Mouse (Mus musculus) heart, embryonic 10.5 days (tissue): ENCODE results near the gene Gnat2. TPM values are rescaled to one million over a fixed set of nuclear protein-coding genes. Genes with fewer than 3 reads are reported as not detected.

ENCODE experiments used
- DNase-seq: peaks from one replicate; pipeline ENCODE4 v3.0.0-alpha.2; 2017; ENCODE audit warnings: low spot score
- H3K27ac ChIP-seq: fragments of 300-500 bp; sonication (generic); 2 replicates; pipeline ENCODE4 v1.5.1; 2016; ENCODE audit warnings: mild to moderate bottlenecking
- H3K27me3 ChIP-seq: fragments of 300-500 bp; sonication (generic); 2 replicates; pipeline ENCODE4 v1.6.1; 2016; ENCODE audit warnings: mild to moderate bottlenecking; ENCODE audit not compliant: poor library complexity, insufficient read depth, severe bottlenecking
- H3K36me3 ChIP-seq: fragments of 300-500 bp; sonication (generic); 2 replicates; pipeline ENCODE4 v1.6.1; 2016; ENCODE audit warnings: mild to moderate bottlenecking, moderate library complexity
- H3K4me1 ChIP-seq: fragments of 300-500 bp; sonication (generic); 2 replicates; pipeline ENCODE4 v1.6.1; 2016; ENCODE audit warnings: mild to moderate bottlenecking
- H3K4me3 ChIP-seq: fragments of 300-500 bp; sonication (generic); 2 replicates; pipeline ENCODE4 v1.5.1; 2016; ENCODE audit warnings: mild to moderate bottlenecking, moderate library complexity
- H3K9me3 ChIP-seq: fragments of 300-500 bp; sonication (generic); 2 replicates; pipeline ENCODE4 v1.6.1; 2016; ENCODE audit warnings: mild to moderate bottlenecking, moderate library complexity
- WGBS: fragments of 180-500 bp; shearing (Covaris S2); methylation state at CpG from one replicate; pipeline ENCODE4 v1.1.7; 2016; 5-methylcytosine and 5-hydroxymethylcytosine counted together
- polyA plus RNA-seq: library from polyadenylated mRNA; unstranded; fragments of >200 nt; fragmentation: Nextera tagmentation; extraction: Ambion mirVana; gene quantifications from 2 replicates; pipeline ENCODE4 v1.2.1, GENCODE M21; 2016

The Gnat2 gene
- 1.1 and 1.9 TPM in 2 replicates for polyA plus RNA-seq

DNA sequence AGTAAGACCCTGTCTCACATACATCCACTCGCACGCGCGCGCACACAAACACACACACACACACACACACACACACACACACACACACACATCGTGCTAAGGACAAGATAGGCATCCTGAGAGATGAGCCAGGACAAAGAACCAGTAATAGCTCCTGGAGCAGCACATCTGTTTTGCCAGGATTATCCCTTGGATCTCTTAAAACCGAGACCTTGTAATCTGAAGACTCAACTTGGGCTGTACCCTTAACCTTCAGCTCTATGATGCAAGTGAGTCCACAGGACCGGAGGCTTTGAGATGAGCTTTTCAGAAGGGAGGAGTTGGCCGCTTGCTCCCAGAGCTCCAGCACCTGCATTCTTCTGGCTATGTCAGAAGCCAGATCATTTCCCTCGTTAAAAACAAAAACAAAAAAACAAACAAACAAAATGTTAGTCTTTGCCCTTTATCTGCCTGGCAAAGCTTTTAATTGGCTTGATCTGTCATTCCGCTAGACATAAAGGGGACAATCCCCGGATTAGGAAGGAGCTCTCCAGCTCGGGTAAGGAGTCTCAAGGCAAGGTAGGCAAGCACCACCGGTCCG, at the start of gene Gnat2:
TSS of gene Gnat2 (plus strand) at position 254 of the 580 bp plus-strand sequence.
- H3K36me3 ChIP-seq: no peaks in the 10 kb centered on the region
- no peaks in the 10 kb centered on the region for H3K9me3 ChIP-seq
- WGBS: 79% methylated on average over 15 of the region's 15 CpGs
- H3K4me1 ChIP-seq: peaks cover 31% of the 10 kb centered on the region
- H3K27me3 ChIP-seq: peaks cover 4% of the 10 kb centered on the region; the same call in 1 of the 2 replicates
- no peak within 1 kb of the TSS for H3K4me3 ChIP-seq
- no peak within 1 kb of the TSS for H3K27ac ChIP-seq
- DNase-seq: peak; percentile 50

DNA sequence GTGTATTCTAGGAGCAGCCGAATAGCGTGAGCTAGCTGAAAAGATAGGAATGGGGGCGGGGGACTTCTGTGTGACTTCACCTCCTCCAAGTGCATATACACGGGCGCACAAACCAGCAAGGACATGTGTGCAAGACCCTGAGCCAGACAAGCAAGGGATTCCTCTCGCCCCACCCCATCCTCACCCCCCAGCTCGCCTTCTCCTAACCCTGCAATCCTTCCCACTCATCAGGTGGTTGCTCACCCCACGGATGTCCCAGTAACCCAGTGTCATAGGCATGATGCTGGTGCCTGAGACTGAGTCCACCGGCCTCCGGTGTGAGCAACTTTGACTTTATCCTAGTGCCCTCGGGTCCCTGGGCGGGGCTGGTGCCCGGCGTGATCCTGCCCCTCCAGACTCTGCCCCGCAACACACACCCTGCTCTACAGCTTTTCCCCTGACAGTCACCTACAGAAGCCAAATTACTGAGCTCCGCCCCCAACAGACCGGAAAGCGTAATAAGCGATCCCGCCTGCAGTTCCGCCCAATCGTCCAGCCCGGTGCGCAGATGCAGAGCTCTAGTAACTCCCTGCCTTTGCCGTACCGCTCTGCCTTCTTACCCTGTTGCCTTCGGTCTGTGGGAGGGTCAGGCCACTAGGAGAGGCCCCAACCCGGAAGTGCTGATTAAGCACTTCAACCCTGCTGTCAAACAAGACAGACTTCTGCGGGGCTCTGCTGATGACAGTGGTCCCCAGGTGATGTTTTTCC, 48.0 kb upstream of the Gnat2 start, which contains the start of gene Gstm4:
TSS of gene Gstm4 (minus strand) at position 501 of the 747 bp plus-strand sequence.
- peaks cover 16% of the 10 kb centered on the region; the same call in 1 of the 2 replicates for H3K4me1 ChIP-seq
- peak within 1 kb of the TSS; percentile 67 for H3K4me3 ChIP-seq
- H3K36me3 ChIP-seq: no peaks in the 10 kb centered on the region
- 4% methylated on average over 29 of the region's 29 CpGs for WGBS
- H3K27me3 ChIP-seq: no peaks in the 10 kb centered on the region
- no peaks in the 10 kb centered on the region for H3K9me3 ChIP-seq
- peak; percentile 97 for DNase-seq
- H3K27ac ChIP-seq: peak within 1 kb of the TSS; percentile 87

DNA sequence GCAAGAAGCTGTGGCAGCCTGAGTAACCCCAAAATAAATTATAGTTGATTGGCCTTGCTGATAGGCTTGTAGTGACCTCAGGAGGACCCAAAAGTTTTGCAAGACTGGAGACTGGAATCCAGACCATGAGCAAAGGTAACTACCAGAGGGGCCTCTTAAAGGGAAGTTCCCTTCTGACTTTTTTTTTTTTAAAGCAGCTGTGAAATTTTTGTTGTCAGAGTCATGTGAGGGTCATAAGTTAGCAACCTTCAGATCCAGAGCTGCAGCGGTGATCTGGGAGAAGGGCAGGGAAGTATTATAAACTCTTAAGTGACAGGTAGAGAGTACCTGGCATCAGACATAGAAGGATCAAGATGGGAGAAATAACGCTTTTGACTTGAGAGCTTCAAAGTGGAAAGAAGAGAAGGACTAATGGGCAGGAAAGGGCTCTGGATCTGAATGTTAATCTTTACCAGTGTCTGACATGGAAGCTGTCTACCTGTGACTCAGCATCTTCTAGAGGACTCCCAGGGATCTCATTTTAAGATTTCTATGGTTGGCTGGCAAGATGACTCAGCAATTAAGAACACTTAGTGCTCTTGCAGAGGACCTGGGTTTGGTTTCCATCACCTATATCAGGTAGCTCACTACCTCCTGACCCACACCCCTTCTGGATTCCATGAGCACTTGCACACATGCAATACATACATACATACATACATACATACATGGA, 45.5 kb upstream of the Gnat2 start:
- Histone ChIP-seq H3K4me1 (peaks cover 11% of the 10 kb centered on the region; the same call in 1 of the 2 replicates), H3K4me3 (no peak overlapping the region), H3K9me3 (no peaks in the 10 kb centered on the region), H3K27me3 (no peaks in the 10 kb centered on the region), H3K36me3 (no peaks in the 10 kb centered on the region), H3K27ac (no peak overlapping the region)
- DNase-seq: no peak
- WGBS: 83% methylated on average over 2 of the region's 2 CpGs

DNA sequence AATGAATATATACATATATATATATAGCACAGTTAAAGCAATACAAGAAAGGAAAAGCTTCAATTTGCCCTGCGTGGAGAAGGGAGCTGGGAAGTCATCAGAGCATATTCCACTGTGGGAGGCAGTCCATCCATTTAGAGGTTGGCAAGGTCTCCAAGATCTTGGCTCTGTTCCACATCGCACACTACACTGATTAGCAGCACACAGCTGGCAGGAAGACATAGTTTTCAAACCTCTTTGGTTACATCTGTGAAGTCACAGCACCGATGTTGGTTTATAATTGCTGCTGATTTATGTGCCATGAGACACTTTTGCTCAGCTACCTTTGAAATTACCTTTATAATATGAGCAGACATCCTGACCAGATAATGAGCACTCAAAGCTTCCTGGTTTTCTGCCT, 44.3 kb upstream of the Gnat2 start:
- H3K27me3 ChIP-seq: no peaks in the 10 kb centered on the region
- H3K4me3 ChIP-seq: no peak overlapping the region
- peaks cover 11% of the 10 kb centered on the region; the same call in 1 of the 2 replicates for H3K4me1 ChIP-seq
- WGBS: 69% methylated on average over 3 of the region's 3 CpGs
- no peaks in the 10 kb centered on the region for H3K36me3 ChIP-seq
- H3K27ac ChIP-seq: no peak overlapping the region
- H3K9me3 ChIP-seq: no peaks in the 10 kb centered on the region
- no peak for DNase-seq

DNA sequence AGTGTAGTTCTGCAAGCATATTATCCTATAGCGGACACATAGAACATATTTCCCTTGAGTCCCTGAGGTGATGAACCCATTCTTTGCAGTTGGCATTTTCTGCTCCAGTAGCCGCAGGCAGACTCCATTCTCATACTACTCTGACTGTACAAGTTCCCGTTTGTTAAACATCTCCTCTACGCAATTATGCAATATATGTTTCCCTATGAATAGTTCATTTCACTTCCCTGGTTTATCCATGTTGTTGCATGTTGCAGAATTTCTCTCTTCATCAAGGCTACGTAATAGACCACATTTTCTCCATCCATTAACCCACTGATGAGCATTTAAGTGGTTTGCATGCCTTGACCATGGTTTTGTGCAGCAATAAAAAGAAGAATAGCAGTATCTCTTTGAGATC, 42.1 kb upstream of the Gnat2 start:
- no peak for DNase-seq
- H3K27ac ChIP-seq: no peak overlapping the region

DNA sequence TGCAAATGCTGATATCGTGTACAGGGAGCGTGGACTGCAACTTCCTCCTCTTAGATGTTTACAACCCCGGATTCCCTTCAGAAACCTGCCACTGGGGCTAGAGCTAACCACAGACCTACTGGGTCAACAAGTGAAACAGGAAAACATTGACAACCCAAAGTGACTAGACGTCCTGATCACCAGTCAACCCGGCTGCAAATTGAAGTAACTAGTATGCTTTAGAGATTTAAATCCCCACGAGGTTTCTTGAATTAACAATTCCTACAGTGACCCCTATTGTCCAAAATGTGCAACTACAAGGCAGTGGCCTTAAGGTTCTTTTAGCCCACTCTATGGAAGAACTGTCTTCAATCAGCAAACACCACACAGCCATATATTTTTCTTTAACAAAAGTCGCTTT, 31.2 kb upstream of the Gnat2 start:
- H3K9me3 ChIP-seq: no peaks in the 10 kb centered on the region
- H3K4me1 ChIP-seq: peaks cover 6% of the 10 kb centered on the region; the same call in 1 of the 2 replicates
- no peaks in the 10 kb centered on the region for H3K36me3 ChIP-seq
- peak overlapping the region; percentile 28; the same call in 1 of the 2 replicates for H3K4me3 ChIP-seq
- WGBS: 24% methylated on average over 7 of the region's 7 CpGs
- DNase-seq: no peak
- H3K27me3 ChIP-seq: peaks cover 5% of the 10 kb centered on the region; the same call in 1 of the 2 replicates
- H3K27ac ChIP-seq: no peak overlapping the region

More for the DNA sequence above, 42.1 kb upstream of the Gnat2 start:
- Histone ChIP-seq H3K4me1 (no peaks in the 10 kb centered on the region), H3K9me3 (no peaks in the 10 kb centered on the region), H3K27me3 (no peaks in the 10 kb centered on the region), H3K36me3 (no peaks in the 10 kb centered on the region), H3K4me3 (no peak overlapping the region)
- WGBS: 87% methylated on average over 5 of the region's 5 CpGs

DNA sequence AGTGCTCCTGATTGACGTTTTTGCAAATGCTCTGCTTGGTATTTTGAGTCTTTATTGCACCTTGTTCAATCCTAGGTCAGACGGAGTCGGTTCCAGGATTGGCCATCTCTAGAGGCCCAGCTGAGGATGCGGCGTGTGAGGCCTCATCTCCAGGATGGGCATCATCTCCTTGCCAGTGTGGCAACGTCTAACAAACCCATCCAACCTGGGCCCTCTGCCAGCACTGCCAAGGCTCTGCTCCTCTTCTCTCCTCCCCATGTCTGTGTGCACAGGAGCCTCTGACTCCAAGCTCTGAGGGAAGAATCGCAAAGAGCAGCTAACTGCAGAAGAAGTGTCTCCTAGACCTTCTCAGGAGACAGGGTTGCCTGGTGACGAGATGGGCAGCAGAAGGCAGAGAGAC, 29.9 kb upstream of the Gnat2 start:
- no peak overlapping the region for H3K27ac ChIP-seq
- no peak overlapping the region for H3K4me3 ChIP-seq
- H3K36me3 ChIP-seq: no peaks in the 10 kb centered on the region
- H3K4me1 ChIP-seq: peaks cover 6% of the 10 kb centered on the region; the same call in 1 of the 2 replicates
- WGBS: 79% methylated on average over 8 of the region's 8 CpGs
- no peak for DNase-seq
- H3K9me3 ChIP-seq: no peaks in the 10 kb centered on the region
- peaks cover 5% of the 10 kb centered on the region; the same call in 1 of the 2 replicates for H3K27me3 ChIP-seq

DNA sequence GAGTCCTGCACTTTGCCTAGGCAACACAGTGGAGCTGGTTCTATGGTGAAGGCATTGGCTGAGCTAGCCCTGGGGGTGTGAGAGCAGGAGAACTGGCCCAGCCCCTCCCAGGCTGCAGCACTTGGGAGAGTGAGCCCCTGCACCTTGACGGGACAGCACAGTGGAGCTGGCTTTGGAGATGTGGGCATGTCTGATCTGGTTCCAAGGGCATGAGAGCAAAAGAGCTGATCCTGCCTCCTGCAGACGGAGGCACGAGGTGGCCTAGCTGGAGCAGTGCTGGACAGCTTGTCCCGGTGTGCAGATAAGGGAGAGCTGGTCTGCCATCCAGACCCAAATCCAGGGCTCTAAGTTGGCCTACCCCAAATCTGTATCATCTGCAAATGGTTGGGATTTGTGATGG, 27.9 kb upstream of the Gnat2 start:
- WGBS: 46% methylated on average over 4 of the region's 4 CpGs

DNA sequence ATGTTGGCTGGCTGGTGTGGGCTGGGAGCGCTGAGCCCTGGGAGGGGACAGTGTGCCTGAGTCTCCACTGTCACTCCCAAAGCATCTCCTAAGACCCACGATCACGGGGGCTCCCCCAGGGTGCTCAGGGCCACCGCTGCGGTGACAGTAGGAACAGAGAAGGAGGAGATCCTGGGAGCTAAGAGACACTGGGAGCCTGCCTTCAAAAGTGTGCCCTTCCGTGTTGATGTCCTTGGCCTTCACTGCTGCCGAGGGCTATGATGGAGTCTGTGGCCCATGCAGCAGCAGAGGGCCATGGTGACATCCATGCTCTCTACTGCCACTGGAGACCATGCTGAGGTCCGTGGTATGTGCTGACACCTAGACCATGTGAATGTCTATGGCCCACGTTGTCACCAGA, 27.0 kb upstream of the Gnat2 start:
- no peaks in the 10 kb centered on the region for H3K36me3 ChIP-seq
- no peaks in the 10 kb centered on the region for H3K9me3 ChIP-seq
- H3K4me3 ChIP-seq: no peak overlapping the region
- no peak for DNase-seq
- WGBS: 76% methylated on average over 9 of the region's 9 CpGs
- H3K27ac ChIP-seq: no peak overlapping the region
- H3K4me1 ChIP-seq: peaks cover 22% of the 10 kb centered on the region
- peaks cover 5% of the 10 kb centered on the region; the same call in 1 of the 2 replicates for H3K27me3 ChIP-seq

More for the DNA sequence above, 27.9 kb upstream of the Gnat2 start:
- no peak overlapping the region for H3K27ac ChIP-seq
- H3K27me3 ChIP-seq: peaks cover 5% of the 10 kb centered on the region; the same call in 1 of the 2 replicates
- DNase-seq: peak; percentile 76
- H3K4me1 ChIP-seq: peaks cover 21% of the 10 kb centered on the region
- no peaks in the 10 kb centered on the region for H3K36me3 ChIP-seq
- no peak overlapping the region for H3K4me3 ChIP-seq
- H3K9me3 ChIP-seq: no peaks in the 10 kb centered on the region

DNA sequence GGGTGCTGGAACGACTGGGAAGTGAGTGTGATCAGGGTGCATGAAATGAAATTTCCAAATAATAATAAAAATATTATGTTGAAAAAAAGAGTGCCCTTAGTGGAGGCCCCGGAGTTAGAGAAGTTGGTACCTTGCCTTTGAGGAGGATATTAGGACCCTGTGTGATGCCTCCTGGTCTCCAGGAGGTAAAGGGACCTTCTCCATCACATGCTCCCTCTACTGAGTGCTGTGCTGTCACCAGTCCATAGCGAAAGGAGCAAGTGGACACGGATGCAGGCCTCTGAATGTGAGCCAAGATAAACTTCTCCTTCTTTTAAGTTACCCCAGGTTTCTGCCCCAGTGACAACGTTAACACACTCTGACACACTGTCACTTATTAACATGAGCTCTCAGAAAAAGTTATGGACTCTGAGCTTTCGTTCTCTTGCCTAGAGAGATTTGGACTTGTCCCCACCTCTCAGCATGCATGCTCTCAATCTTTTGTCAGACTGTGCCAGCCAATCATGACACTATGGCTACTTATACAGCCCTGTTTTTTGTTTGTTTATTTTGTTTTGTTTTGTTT, 25.1 kb upstream of the Gnat2 start:
- DNase-seq: no peak
- Histone ChIP-seq H3K4me1 (peaks cover 20% of the 10 kb centered on the region), H3K27me3 (peaks cover 5% of the 10 kb centered on the region; the same call in 1 of the 2 replicates), H3K36me3 (0 out of 2 replicates have a peak, but pooled peaks cover 4% of the 10 kb centered on the region), H3K4me3 (no peak overlapping the region), H3K9me3 (no peaks in the 10 kb centered on the region), H3K27ac (no peak overlapping the region)
- WGBS: 73% methylated on average over 6 of the region's 6 CpGs

DNA sequence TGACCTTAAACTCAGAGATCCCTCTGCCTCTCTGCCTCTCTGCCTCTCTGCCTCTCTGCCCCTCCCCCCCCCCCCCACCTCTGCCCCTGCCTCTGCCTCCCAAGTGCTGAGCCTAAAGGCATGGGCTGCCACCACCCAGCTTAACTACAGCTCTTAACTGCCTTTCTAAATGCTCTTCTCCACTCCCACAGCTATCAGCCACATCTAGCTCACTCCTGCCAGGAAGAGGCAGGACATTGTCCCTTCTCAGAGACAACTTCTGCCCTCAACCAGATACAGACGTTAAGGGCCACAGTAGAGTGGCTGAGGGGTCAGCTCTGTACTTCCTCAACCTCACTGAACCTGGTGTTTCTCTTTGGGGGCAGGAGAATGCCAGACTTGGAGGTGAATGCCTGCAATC, 23.8 kb upstream of the Gnat2 start:
- peaks cover 16% of the 10 kb centered on the region for H3K36me3 ChIP-seq
- no peaks in the 10 kb centered on the region for H3K9me3 ChIP-seq
- peak overlapping the region; percentile 70 for H3K27ac ChIP-seq
- H3K4me3 ChIP-seq: no peak overlapping the region
- 3% methylated on average over 1 of the region's 1 CpGs for WGBS
- H3K27me3 ChIP-seq: peaks cover 5% of the 10 kb centered on the region; the same call in 1 of the 2 replicates
- no peak for DNase-seq
- H3K4me1 ChIP-seq: peaks cover 26% of the 10 kb centered on the region

DNA sequence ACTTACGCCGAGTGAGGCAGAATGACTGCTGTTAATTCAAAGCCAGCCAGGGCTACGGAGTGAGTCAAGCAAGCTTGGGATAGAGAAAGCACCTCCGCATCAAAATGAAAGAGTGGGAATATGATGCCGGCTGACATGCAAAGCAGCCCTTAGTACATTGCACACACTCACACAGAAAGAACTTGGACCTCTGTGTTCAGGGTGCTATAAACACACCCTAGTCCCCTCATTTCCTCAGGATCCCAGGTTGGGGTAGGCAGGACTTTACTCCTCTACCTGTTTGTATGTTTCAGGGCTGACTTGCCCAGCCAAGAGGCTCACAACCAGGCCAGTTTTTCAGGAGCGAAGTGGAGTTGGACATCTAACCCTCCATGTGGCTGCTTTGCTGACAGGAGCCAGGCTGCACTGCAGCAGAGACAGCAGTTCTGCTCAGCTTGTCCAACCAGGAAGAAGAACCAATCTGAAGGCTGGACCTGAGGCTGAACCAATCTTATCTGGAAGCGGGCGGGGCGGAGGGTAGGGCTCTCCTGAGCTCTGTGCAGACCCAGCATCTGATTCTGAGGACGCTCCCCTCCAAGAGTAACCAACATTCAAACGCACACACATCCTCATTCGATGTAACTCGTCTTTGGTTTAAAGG, 23.2 kb upstream of the Gnat2 start:
- H3K27me3 ChIP-seq: peaks cover 3% of the 10 kb centered on the region; the same call in 1 of the 2 replicates
- H3K27ac ChIP-seq: peak overlapping the region; percentile 70; the same call in 1 of the 2 replicates
- peaks cover 29% of the 10 kb centered on the region for H3K4me1 ChIP-seq
- WGBS: 47% methylated on average over 13 of the region's 13 CpGs
- no peak for DNase-seq
- H3K36me3 ChIP-seq: peaks cover 21% of the 10 kb centered on the region
- no peaks in the 10 kb centered on the region for H3K9me3 ChIP-seq
- peak overlapping the region; percentile 16; the same call in 1 of the 2 replicates for H3K4me3 ChIP-seq
